Mouse (Mus musculus): Measurements from ENCODE around the gene Atpaf1. TPM values are rescaled to one million over a fixed set of nuclear protein-coding genes. Genes with fewer than 3 reads are reported as not detected.

The Atpaf1 gene
- polyA plus RNA-seq, 1 experiment from 2014 or later: 30.1 TPM

GRCm38 (mm10) chr4:115820199-115820598, 35.6 kb downstream of the Atpaf1 start:
- Histone ChIP-seq H3K27ac (no peak overlapping the region), H3K9ac (no peak overlapping the region), H3K9me3 (replicated peaks) (no peaks in the 10 kb centered on the region), H3K36me3 (peaks cover 13% of the 10 kb centered on the region; the same call in 1 of the 2 replicates), H3K27me3 (replicated peaks) (no peaks in the 10 kb centered on the region), H3K4me2 (no peak overlapping the region), H3K4me1 (peaks cover 43% of the 10 kb centered on the region), H3K4me3 (no peak overlapping the region)
- ATAC-seq: no peak
- 55% methylated on average over 3 of the region's 3 CpGs for WGBS (ENCODE audit: insufficient replicate concordance)

GRCm38 (mm10) chr4:115820944-115821343, 36.3 kb downstream of the Atpaf1 start:
- peaks cover 50% of the 10 kb centered on the region for H3K4me1 ChIP-seq
- no peak overlapping the region for H3K27ac ChIP-seq
- H3K4me2 ChIP-seq: no peak overlapping the region
- H3K27me3 ChIP-seq (replicated peaks): no peaks in the 10 kb centered on the region
- ATAC-seq: no peak
- no peaks in the 10 kb centered on the region for H3K9me3 ChIP-seq (replicated peaks)
- WGBS (ENCODE audit: insufficient replicate concordance): 63% methylated on average over 3 of the region's 3 CpGs
- peaks cover 6% of the 10 kb centered on the region; the same call in 1 of the 2 replicates for H3K36me3 ChIP-seq
- no peak overlapping the region for H3K4me3 ChIP-seq
- H3K9ac ChIP-seq: no peak overlapping the region

- no peaks in the 10 kb centered on the region for H3K9me3 ChIP-seq (replicated peaks)
- H3K4me3 ChIP-seq: no peak overlapping the region
- H3K9ac ChIP-seq: no peak overlapping the region
- no peak overlapping the region for H3K4me2 ChIP-seq
- H3K36me3 ChIP-seq: peaks cover under 1% of the 10 kb centered on the region; the same call in 1 of the 2 replicates
- peaks cover 54% of the 10 kb centered on the region for H3K4me1 ChIP-seq
- H3K27ac ChIP-seq: no peak overlapping the region
- no peaks in the 10 kb centered on the region for H3K27me3 ChIP-seq (replicated peaks)
- no peak for ATAC-seq
Measured at GRCm38 (mm10) chr4:115821431-115821830, 36.8 kb downstream of the Atpaf1 start.

GRCm38 (mm10) chr4:115821928-115822327, 37.3 kb downstream of the Atpaf1 start:
- Histone ChIP-seq H3K36me3 (no peaks in the 10 kb centered on the region; the same call in 1 of the 2 replicates), H3K4me1 (peaks cover 57% of the 10 kb centered on the region), H3K9me3 (replicated peaks) (no peaks in the 10 kb centered on the region), H3K27me3 (replicated peaks) (no peaks in the 10 kb centered on the region), H3K27ac (no peak overlapping the region), H3K9ac (no peak overlapping the region), H3K4me3 (no peak overlapping the region), H3K4me2 (no peak overlapping the region)
- ATAC-seq: no peak
- WGBS (ENCODE audit: insufficient replicate concordance): 35% methylated on average over 3 of the region's 3 CpGs

- Histone ChIP-seq H3K9me3 (replicated peaks) (no peaks in the 10 kb centered on the region), H3K4me3 (no peak overlapping the region), H3K4me1 (peaks cover 73% of the 10 kb centered on the region), H3K4me2 (peak overlapping the region; percentile 41), H3K27ac (peak overlapping the region; percentile 66), H3K27me3 (replicated peaks) (no peaks in the 10 kb centered on the region), H3K36me3 (no peaks in the 10 kb centered on the region; the same call in 1 of the 2 replicates), H3K9ac (peak overlapping the region; percentile 29; the same call in 1 of the 2 replicates)
- 25% methylated on average over 2 of the region's 2 CpGs for WGBS (ENCODE audit: insufficient replicate concordance)
- ATAC-seq: peak; percentile 58
Measured at GRCm38 (mm10) chr4:115824178-115824577, 39.6 kb downstream of the Atpaf1 start.

- WGBS (ENCODE audit: insufficient replicate concordance): 23% methylated on average over 2 of the region's 2 CpGs
Measured at GRCm38 (mm10) chr4:115825271-115825670, 40.7 kb downstream of the Atpaf1 start.

GRCm38 (mm10) chr4:115827066-115827465, 42.5 kb downstream of the Atpaf1 start:
- Histone ChIP-seq H3K27me3 (replicated peaks) (no peaks in the 10 kb centered on the region), H3K4me3 (peak overlapping the region; percentile 86; the same call in 1 of the 2 replicates), H3K4me2 (peak overlapping the region; percentile 93), H3K9ac (peak overlapping the region; percentile 88), H3K36me3 (peaks cover 14% of the 10 kb centered on the region), H3K27ac (peak overlapping the region; percentile 88), H3K9me3 (replicated peaks) (no peaks in the 10 kb centered on the region), H3K4me1 (peaks cover 85% of the 10 kb centered on the region)
- 72% methylated on average over 3 of the region's 3 CpGs for WGBS (ENCODE audit: insufficient replicate concordance)
- no peak for ATAC-seq

More at GRCm38 (mm10) chr4:115825271-115825670, 40.7 kb downstream of the Atpaf1 start:
- Histone ChIP-seq H3K4me1 (peaks cover 82% of the 10 kb centered on the region), H3K4me3 (no peak overlapping the region), H3K9me3 (replicated peaks) (no peaks in the 10 kb centered on the region), H3K27ac (peak overlapping the region; percentile 66; the same call in 1 of the 2 replicates), H3K27me3 (replicated peaks) (no peaks in the 10 kb centered on the region), H3K9ac (no peak overlapping the region), H3K4me2 (no peak overlapping the region), H3K36me3 (peaks cover 3% of the 10 kb centered on the region; the same call in 1 of the 2 replicates)
- ATAC-seq: no peak

GRCm38 (mm10) chr4:115827535-115827887, 42.9 kb downstream of the Atpaf1 start:
- peak overlapping the region; percentile 93 for H3K4me2 ChIP-seq
- no peak for ATAC-seq
- peaks cover 19% of the 10 kb centered on the region for H3K36me3 ChIP-seq
- H3K27ac ChIP-seq: peak overlapping the region; percentile 88
- 6% methylated on average over 4 of the region's 4 CpGs for WGBS (ENCODE audit: insufficient replicate concordance)
- H3K27me3 ChIP-seq (replicated peaks): no peaks in the 10 kb centered on the region
- H3K9me3 ChIP-seq (replicated peaks): no peaks in the 10 kb centered on the region
- peak overlapping the region; percentile 88 for H3K9ac ChIP-seq
- peaks cover 85% of the 10 kb centered on the region for H3K4me1 ChIP-seq
- H3K4me3 ChIP-seq: peak overlapping the region; percentile 86

GRCm38 (mm10) chr4:115827888-115828571, 43.4 kb downstream of the Atpaf1 start, which contains the start of gene Mob3c:
TSS of gene Mob3c (plus strand) at chr4:115828092.
- H3K27ac ChIP-seq: peak within 1 kb of the TSS; percentile 88
- under 1% methylated on average over 57 of the region's 57 CpGs for WGBS (ENCODE audit: insufficient replicate concordance)
- peak within 1 kb of the TSS; percentile 86 for H3K4me3 ChIP-seq
- peak within 1 kb of the TSS; percentile 93 for H3K4me2 ChIP-seq
- peaks cover 81% of the 10 kb centered on the region for H3K4me1 ChIP-seq
- no peaks in the 10 kb centered on the region for H3K27me3 ChIP-seq (replicated peaks)
- H3K9ac ChIP-seq: peak within 1 kb of the TSS; percentile 88
- H3K36me3 ChIP-seq: peaks cover 24% of the 10 kb centered on the region
- peak; percentile 91 for ATAC-seq
- H3K9me3 ChIP-seq (replicated peaks): no peaks in the 10 kb centered on the region

- peaks cover 76% of the 10 kb centered on the region for H3K4me1 ChIP-seq
- H3K27ac ChIP-seq: peak overlapping the region; percentile 88
- peak overlapping the region; percentile 93 for H3K4me2 ChIP-seq
- no peaks in the 10 kb centered on the region for H3K27me3 ChIP-seq (replicated peaks)
- peaks cover 29% of the 10 kb centered on the region for H3K36me3 ChIP-seq
- WGBS (ENCODE audit: insufficient replicate concordance): 6% methylated on average over 8 of the region's 8 CpGs
- no peak for ATAC-seq
- H3K4me3 ChIP-seq: peak overlapping the region; percentile 86
- H3K9me3 ChIP-seq (replicated peaks): no peaks in the 10 kb centered on the region
- peak overlapping the region; percentile 88 for H3K9ac ChIP-seq
Measured at GRCm38 (mm10) chr4:115828572-115828902, 43.9 kb downstream of the Atpaf1 start.

- Histone ChIP-seq H3K36me3 (peaks cover 49% of the 10 kb centered on the region), H3K9ac (no peak overlapping the region), H3K27ac (peak overlapping the region; percentile 17; the same call in 1 of the 2 replicates), H3K27me3 (replicated peaks) (no peaks in the 10 kb centered on the region), H3K4me2 (peak overlapping the region; percentile 93), H3K9me3 (replicated peaks) (no peaks in the 10 kb centered on the region), H3K4me1 (peaks cover 56% of the 10 kb centered on the region), H3K4me3 (no peak overlapping the region)
- no peak for ATAC-seq
- WGBS (ENCODE audit: insufficient replicate concordance): 36% methylated on average over 5 of the region's 5 CpGs
Measured at GRCm38 (mm10) chr4:115830491-115830890, 45.9 kb downstream of the Atpaf1 start.

- Histone ChIP-seq H3K27ac (no peak overlapping the region; the same call in 1 of the 2 replicates), H3K9ac (no peak overlapping the region), H3K4me3 (no peak overlapping the region), H3K4me1 (peaks cover 55% of the 10 kb centered on the region), H3K36me3 (peaks cover 49% of the 10 kb centered on the region), H3K9me3 (replicated peaks) (no peaks in the 10 kb centered on the region), H3K27me3 (replicated peaks) (no peaks in the 10 kb centered on the region), H3K4me2 (0 out of 2 replicates have a peak overlapping the region, but pooled peaks have one; percentile 3)
- 87% methylated on average over 22 of the region's 22 CpGs for WGBS (ENCODE audit: insufficient replicate concordance)
- no peak for ATAC-seq
Measured at GRCm38 (mm10) chr4:115831221-115831620, 46.6 kb downstream of the Atpaf1 start.
